Mouse (Mus musculus) layer of hippocampus, adult 9-10 months (tissue): ENCODE measurements at regions not wholly inside any gene's neighbourhood (a gene's known extent, or its start where the extent isn't known, plus 50 kb on each side); places are given as distances from the start of the nearest gene placed in this dataset.
A peak's percentile ranks its signal among the peaks of the same experiment; 100 is the strongest.

Experiments used
- DNase-seq: peaks from one replicate; pipeline ENCODE4 v3.0.0; 2022; ENCODE audit warnings: low spot score

DNA sequence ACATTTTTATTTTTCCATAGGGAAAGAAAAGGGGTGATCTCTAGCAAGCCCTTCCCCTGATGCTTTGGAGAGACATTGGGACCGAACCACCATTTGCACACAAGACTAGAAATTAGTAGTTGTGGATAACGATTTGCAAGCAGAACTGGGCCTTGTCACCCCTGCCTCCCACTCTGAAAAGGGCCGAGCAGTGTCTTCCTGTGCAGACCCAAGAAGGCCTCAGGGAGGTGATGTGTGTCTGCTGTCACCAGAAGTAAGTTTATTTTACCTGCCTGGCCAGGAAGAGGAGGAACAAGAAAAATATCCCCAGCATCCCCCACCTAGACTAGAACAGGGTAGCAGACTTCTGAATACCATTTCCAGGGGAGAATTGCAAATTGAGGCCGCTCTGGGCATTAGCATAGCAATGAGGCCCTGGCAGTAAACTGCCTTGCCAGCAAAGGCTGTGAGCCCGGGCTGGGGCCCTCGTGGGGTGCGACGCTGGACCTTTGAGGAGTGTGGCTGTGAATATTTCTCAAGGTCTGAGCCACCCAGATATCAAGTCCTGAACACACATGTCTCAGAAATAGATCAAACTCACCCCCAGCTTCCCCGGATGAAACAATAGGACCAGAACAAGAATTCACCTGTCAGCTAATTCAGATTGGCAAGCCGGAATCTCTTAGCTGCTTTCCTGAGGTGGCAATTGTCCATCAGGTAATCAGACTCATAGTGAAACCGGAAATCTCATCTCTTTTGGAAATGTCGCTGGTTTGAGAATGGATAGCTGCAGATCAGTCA lies 470.4 kb downstream of the Vrk1 start:
- DNase-seq, result no peak

DNA sequence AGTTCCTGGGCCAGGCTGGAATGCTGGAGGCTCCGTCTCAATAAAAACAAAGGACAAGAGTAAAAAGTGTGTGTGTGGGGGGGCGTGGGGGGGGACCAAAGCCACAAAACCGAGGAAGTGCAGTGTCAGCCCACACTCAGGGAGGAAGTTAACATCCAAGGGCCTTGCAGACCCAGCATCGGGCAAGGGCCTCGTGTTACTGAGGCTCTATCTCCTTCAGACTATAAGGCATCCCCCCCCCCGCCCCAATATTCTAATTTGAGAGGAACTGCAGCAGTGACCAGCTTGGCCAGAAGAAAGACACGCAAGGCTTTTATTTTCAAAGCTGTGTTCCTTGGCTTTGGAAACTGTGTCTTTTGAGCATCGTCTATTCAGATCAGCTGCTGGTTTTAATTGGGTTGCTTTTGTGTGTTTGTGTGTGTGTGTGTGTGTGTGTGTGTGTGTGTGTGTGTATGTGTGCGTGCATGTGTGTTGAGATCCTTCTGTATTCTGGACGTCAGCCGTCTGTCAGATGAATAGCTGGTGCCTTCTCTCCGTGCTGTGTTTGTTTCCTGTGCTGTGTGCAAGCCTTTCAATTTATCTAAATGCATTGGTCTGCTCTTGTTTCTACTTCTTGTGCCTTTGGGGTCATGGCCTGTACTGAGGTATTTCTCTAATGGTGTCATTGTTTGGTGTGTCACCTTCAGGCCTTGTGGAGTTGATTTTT lies 491.7 kb downstream of the Vrk1 start:
- no peak for DNase-seq

- no peak for DNase-seq
These were observed 494.3 kb downstream of the Vrk1 start for GRCm38 (mm10) chr12:106504285-106504684.

GRCm38 (mm10) chr12:106514057-106514456 lies 504.0 kb downstream of the Vrk1 start:
- DNase-seq, result no peak

GRCm38 (mm10) chr12:106515257-106515788 lies 505.3 kb downstream of the Vrk1 start:
- no peak for DNase-seq

DNA sequence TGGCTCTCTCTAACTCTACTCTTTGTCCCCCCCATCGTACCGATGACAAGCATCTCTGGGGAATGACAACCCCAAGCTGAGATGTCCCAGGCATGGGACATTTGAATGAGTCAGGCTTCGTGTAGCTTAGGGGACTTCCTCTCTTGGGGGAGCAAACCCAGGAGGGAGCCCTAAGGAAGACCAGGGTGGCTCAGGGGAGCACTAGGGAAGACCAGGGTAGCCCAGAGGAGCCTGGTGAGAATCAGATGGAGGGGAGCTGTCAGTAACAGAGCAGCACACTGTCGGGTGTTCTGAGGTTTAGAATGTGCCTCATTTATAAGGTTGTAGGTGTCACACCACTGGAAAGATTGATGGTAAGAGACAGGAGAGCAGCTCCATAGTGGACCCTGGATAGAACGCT lies 509.1 kb downstream of the Vrk1 start:
- DNase-seq, result no peak

DNA sequence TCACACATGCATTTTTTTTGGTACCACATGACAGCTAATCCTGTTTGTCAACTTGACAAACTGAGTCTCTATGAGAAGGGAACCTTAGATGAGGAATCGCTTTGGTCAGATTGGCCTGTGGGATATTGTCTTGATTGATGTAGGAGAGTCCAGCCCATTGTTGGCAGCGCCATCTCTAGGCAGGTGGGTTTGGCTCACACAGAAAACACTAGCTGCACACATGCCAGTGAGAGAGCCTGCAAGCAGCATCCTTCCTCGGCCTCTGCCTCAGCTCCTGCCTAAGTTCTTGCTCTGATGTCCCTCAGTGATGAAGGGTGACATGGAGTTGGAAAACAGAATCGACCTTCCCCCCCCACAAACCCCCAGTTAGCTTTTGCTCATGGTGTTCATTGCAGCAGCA lies 514.4 kb downstream of the Vrk1 start:
- no peak for DNase-seq

DNA sequence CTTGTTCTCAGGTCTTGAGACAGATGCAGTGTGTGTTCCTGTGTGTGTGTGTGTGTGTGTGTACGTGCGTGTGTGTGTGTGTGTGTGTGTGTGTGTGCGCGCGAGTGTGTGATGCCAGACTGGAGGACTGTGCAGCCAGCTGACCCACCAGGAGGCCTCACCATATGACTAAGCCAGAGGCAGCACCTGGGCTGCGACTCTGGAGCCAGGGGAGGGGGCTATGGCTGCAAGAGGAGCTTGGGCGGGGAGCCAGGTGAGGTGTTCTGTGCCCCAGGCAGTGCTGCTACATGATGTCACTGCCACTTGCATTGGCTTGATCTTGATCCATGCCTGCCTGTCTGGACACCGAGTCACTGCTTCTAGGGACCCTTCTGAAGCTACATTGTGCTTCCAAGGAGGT lies 517.1 kb downstream of the Vrk1 start:
- DNase-seq, result no peak

DNA sequence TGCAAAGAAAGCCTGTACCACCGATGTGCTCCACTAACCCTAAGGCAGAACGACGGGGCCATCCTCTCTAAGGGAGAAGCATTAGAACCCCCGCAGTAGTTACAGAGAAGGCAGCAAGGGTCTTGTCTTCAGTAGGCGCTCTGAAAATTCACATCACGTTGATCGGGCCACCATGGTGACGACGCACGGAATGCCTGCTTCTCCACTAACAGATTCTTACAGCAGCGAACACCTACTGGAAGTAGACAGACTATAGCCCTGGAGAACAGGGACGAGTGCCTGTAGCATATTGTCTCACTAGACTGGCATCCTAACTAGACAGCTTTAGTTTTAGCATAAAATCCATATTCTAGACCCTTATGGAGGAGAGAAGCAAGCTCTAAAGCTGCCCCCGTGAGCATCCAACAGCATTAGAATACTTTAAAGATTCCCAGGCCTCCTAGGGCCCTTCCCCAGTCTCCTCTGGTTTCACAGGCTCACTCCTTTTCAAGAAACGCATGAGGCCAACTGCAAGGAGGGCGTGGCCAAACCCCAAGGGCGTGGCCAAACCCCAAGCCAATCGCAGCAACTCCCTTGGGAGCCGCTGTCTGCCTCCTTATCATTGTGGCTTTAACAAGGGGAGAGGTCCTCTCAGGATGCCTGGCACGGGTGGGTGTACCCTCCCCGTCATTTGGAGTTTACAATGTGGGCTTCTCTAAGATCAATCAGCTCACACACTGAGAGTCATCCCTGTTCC lies 517.8 kb downstream of the Vrk1 start:
- DNase-seq, result no peak

GRCm38 (mm10) chr12:106528521-106528920 lies 518.5 kb downstream of the Vrk1 start:
- DNase-seq, result no peak

GRCm38 (mm10) chr12:106529175-106529574 lies 519.1 kb downstream of the Vrk1 start:
- no peak for DNase-seq

- DNase-seq, result no peak
These were observed 525.1 kb downstream of the Vrk1 start for GRCm38 (mm10) chr12:106535086-106535485.

DNA sequence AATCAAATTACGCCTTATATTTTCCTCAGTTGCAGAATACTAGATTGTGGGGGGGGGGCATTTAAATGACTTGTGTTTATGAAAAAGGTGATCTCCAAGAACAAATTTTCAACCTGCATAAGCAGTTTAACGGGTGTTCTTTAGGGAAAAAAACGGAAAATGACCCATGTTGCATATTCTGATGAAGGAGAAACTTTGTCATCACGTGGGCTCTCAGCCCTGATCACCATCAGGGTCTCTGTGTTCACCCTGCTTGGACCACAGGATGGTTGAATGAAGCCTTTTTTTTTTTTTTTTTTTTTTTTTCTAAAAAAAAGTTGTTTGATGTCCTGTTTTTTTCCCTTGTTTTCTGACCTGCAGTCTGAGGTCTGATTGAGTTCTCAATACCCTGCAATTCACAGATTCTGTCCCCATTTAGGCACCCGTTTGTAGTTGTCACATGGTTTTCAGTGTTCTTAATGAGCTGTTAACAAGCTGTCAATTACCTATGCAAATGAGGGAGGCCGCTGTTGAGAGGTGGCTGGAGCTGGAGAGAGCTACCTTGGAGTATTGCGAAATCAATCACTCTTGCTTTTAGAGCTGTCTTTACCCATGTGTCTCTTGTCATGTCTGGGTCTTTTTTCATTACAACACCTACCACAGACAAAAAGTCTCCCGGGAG lies 525.7 kb downstream of the Vrk1 start:
- DNase-seq, result no peak

GRCm38 (mm10) chr12:106536289-106536636 lies 526.2 kb downstream of the Vrk1 start:
- DNase-seq, result no peak

DNA sequence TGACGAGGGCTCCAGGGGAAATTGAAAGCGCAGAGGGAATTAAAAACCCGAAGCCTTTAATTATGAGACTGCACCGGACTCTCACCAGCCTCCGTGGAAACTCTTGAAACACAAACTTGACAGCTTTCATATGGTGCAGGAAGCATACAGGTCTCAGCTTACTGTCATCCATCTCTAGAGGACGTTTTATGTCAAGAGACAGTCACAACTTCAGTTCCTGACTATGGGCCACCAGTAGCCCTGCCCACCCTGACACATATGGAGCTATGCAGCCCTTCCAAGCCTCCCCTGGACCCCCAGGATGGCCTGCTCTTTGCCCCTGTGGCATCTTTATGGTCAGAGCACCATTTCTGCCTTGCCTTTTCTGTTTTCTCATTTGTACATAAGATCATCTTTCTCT lies 530.0 kb downstream of the Vrk1 start:
- DNase-seq, result no peak

GRCm38 (mm10) chr12:106559566-106559965 lies 549.5 kb downstream of the Vrk1 start:
- DNase-seq, result no peak

DNA sequence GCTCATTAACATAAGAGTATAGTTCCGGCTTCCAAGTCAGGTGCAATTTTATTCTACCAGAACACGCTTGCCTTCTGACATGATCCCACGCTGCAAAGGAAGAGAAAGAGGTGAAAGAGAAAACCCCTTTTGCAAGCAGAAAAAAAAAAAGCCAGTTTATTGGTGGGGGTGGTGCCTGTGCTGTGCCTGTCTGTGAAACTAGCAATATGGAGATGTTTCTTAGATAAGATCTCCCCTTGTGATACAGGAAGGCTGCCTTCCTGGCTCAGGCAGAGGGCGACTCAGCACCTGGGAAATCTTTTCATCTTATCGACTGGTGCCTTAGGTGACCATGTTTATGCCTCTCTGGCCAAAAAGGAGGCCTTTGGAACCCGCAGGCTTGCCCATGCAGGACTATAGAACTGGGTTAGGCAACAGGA lies 555.2 kb downstream of the Vrk1 start:
- DNase-seq, result no peak

GRCm38 (mm10) chr12:106566361-106566760 lies 556.3 kb downstream of the Vrk1 start:
- DNase-seq, result no peak

GRCm38 (mm10) chr12:106567116-106567515 lies 557.1 kb downstream of the Vrk1 start:
- no peak for DNase-seq

DNA sequence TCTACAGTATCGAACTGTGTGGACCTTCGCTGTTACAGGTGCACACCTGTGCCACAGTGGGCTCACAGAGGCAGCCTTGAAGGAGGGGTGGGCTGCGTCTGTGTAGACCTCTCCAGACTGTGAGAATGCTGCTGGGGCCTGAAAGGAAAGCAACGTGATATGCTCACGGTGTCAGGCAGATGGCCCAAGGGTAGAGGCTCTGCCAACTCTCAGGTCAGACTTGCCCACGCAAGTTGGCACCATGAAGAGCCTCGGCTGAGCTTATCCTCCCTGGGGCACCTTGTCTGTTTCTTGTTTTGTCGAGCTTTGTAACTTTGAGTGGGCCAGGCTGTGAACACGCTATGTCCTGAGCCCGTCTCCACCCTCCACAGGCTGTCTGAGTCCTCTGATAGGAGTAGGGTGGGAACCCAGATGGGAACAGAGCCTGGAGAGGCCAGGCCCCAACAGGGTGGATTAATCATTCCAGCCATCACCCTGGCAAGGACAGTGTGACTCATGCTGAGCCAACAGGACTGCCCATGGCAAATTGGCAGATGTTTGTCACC lies 558.6 kb downstream of the Vrk1 start:
- no peak for DNase-seq

DNA sequence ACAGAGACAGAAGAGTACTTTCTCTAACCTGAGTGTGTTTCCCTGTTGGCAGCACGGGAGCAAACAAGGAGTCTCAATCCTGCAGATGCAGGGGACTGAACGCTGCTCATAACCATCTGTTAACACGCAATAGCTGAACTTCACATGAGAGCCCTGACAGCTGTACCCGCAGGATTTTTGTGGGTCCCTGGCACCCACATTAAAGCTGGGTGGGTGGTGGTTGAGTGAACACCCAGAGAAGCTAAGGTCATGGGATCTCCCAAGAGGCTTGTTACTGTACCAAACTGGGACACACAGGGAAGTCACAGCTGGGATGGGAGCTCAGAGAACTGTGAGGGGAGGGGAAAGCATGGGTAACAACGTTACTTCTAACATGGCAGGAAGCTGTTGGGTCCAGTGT lies 562.9 kb downstream of the Vrk1 start:
- DNase-seq, result no peak

GRCm38 (mm10) chr12:106582760-106583159 lies 572.7 kb downstream of the Vrk1 start:
- DNase-seq, result peak; percentile 9
